Mouse (Mus musculus): ENCODE measurements around the gene G6pc3. TPM values are rescaled to one million over a fixed set of nuclear protein-coding genes. Genes with fewer than 3 reads are reported as not detected.
A peak's percentile ranks its signal among the peaks of the same experiment; 100 is the strongest.

Gene G6pc3
- total RNA-seq, 2 experiments from 2014 or later = 14.7 to 23.8 TPM

GRCm38 (mm10) chr11:102186235-102186634, 3.2 kb upstream of the G6pc3 start:
- ATAC-seq (ENCODE audit: poor library complexity, severe bottlenecking) = no peak

- no peak for ATAC-seq (ENCODE audit: poor library complexity, severe bottlenecking)
Measured at GRCm38 (mm10) chr11:102188980-102189379, 440 bp upstream of the G6pc3 start.

GRCm38 (mm10) chr11:102190848-102191247, 1.4 kb downstream of the G6pc3 start:
- ATAC-seq (ENCODE audit: poor library complexity, severe bottlenecking) = no peak

GRCm38 (mm10) chr11:102193657-102194440, 4.4 kb downstream of the G6pc3 start:
- no peak for ATAC-seq (ENCODE audit: poor library complexity, severe bottlenecking)

- ATAC-seq (ENCODE audit: poor library complexity, severe bottlenecking) = no peak
Measured at GRCm38 (mm10) chr11:102196018-102196797, 6.8 kb downstream of the G6pc3 start.

- no peak for ATAC-seq (ENCODE audit: poor library complexity, severe bottlenecking)
Measured at GRCm38 (mm10) chr11:102198245-102198644, 8.8 kb downstream of the G6pc3 start.

GRCm38 (mm10) chr11:102199856-102200255, 10.4 kb downstream of the G6pc3 start:
- no peak for ATAC-seq (ENCODE audit: poor library complexity, severe bottlenecking)

GRCm38 (mm10) chr11:102201408-102201821, 12.0 kb downstream of the G6pc3 start:
- ATAC-seq (ENCODE audit: poor library complexity, severe bottlenecking) = no peak

- ATAC-seq (ENCODE audit: poor library complexity, severe bottlenecking) = no peak
Measured at GRCm38 (mm10) chr11:102206481-102206880, 17.1 kb downstream of the G6pc3 start.

- ATAC-seq (ENCODE audit: poor library complexity, severe bottlenecking) = peak; percentile 66
Measured at GRCm38 (mm10) chr11:102207825-102208777, 18.7 kb downstream of the G6pc3 start.

GRCm38 (mm10) chr11:102208846-102209245, 19.4 kb downstream of the G6pc3 start:
- ATAC-seq (ENCODE audit: poor library complexity, severe bottlenecking) = no peak

GRCm38 (mm10) chr11:102209742-102210141, 20.3 kb downstream of the G6pc3 start:
- ATAC-seq (ENCODE audit: poor library complexity, severe bottlenecking) = peak; percentile 86

GRCm38 (mm10) chr11:102210185-102210584, 20.8 kb downstream of the G6pc3 start:
- ATAC-seq (ENCODE audit: poor library complexity, severe bottlenecking) = peak; percentile 16

GRCm38 (mm10) chr11:102211011-102211410, 21.6 kb downstream of the G6pc3 start:
- ATAC-seq (ENCODE audit: poor library complexity, severe bottlenecking) = no peak

GRCm38 (mm10) chr11:102211936-102212341, 22.5 kb downstream of the G6pc3 start:
- no peak for ATAC-seq (ENCODE audit: poor library complexity, severe bottlenecking)

GRCm38 (mm10) chr11:102214430-102215156, 25.2 kb downstream of the G6pc3 start:
- no peak for ATAC-seq (ENCODE audit: poor library complexity, severe bottlenecking)

GRCm38 (mm10) chr11:102215511-102215910, 26.1 kb downstream of the G6pc3 start:
- ATAC-seq (ENCODE audit: poor library complexity, severe bottlenecking) = no peak

GRCm38 (mm10) chr11:102216056-102216885, 26.9 kb downstream of the G6pc3 start:
- no peak for ATAC-seq (ENCODE audit: poor library complexity, severe bottlenecking)

- no peak for ATAC-seq (ENCODE audit: poor library complexity, severe bottlenecking)
Measured at GRCm38 (mm10) chr11:102216886-102217240, 27.4 kb downstream of the G6pc3 start.

All from megakaryocyte, adult 5-6 weeks (primary cell).